Mouse (Mus musculus): ENCODE measurements around the gene Spdl1.

DNA sequence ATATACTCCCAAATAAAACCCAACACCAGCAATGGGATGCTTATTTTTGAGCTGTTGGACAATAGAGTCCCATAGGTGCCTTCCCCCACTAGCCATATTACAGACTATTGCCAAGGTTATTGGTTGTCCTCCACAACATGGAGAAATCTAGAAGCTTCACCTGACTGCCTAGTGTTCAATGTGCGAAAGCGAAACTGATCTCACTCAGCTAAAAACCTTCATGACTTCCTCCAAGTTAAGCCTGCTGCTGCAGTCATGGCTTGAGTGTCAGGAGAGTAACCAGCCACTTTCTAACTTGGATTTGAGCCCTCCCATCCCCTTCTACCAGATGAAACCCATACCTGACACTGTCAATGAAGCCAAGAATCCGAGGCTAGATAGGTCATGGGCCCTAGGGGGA, 5.6 kb downstream of the Spdl1 start:
- no peak for TF ChIP-seq CTCF (conservative IDR thresholded peaks at IDR 0.05 in 1 of 2, IDR thresholded peaks at IDR 0.05 in 1 of 2; ENCODE audit: low read depth in 2 of 2, low read length in 2 of 2)
- no peak for TF ChIP-seq ZMIZ1 (IDR thresholded peaks at IDR 0.05; ENCODE audit: low read depth, low read length)
- no peak for TF ChIP-seq KAT2A (IDR thresholded peaks at IDR 0.05; ENCODE audit: insufficient replicate concordance, low read length)
- no peak for TF ChIP-seq MEF2A (IDR thresholded peaks at IDR 0.05; ENCODE audit: borderline replicate concordance, low read depth, low read length)
- TF ChIP-seq POLR2A (IDR thresholded peaks at IDR 0.05; ENCODE audit: low read depth, low read length), result no peak
- no peak for TF ChIP-seq EP300 (IDR thresholded peaks at IDR 0.05; ENCODE audit: low read length)

Measured in CH12.LX (cell line).